Mouse (Mus musculus): ENCODE results near the gene Zfp341.

Zfp341 gene

DNA sequence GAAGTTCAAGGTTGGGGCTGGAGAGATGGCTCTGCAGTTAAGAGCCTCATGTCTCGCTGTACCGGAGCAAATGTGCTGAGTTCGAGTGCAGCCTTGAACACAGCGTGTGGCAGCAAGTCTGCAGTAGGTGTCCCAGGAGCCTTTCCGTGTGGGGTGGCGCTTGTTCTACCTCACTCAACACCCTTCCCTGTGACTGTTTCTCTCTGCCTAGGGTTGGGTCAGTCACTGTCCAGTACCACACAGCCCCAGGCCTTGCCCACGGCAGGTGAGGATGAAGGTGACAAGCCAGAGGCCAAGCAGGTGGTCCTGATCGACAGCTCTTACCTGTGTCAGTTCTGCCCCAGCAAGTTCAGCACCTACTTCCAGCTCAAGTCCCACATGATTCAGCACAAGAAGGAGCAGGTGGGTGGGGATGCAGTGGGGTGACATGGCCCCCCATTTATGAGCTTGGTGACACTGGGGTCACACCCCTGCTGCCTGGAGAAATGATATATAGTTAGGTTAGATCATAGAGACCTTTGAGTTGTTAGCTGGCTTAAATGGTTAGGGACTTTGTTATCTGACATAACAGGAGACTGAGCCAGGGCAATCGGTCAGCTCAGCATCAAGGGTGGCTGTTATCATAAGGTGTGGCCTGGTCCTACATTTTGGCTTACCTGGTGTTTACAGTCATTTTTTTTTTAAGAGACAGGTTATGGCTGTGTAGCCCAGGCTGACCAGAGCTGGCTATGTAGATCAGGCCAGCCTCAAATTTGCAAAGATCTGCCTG, 21.0 kb downstream of the Zfp341 start:
- DNase-seq (ENCODE audit: low spot score in 2 of 2) = no peak

DNA sequence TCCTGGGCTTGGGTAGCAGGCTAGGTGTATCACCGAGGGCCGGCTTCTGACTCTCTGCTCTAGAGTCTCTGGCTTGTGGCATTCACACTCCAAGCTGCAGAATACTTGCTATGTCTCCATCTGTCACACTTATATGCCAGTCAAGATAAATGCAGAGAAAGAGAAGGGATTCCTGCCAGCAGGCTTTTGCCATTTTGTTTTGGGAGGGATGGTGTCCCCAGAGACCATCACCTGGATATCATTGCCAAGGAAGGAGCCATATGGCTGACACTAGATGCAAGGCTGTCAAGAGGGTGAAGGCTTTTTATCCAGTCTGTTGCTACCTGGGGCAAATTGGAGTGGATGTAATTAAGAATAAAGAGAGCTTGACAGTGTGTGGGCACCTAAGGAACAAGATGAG, 22.7 kb downstream of the Zfp341 start:
- no peak for DNase-seq (ENCODE audit: low spot score in 2 of 2)

GRCm38 (mm10) chr2:154638521-154638920, 25.4 kb downstream of the Zfp341 start:
- no peak for DNase-seq (ENCODE audit: low spot score in 2 of 2)

- DNase-seq (ENCODE audit: low spot score in 2 of 2) = no peak
Observed at GRCm38 (mm10) chr2:154639115-154639514, 26.0 kb downstream of the Zfp341 start.

GRCm38 (mm10) chr2:154641176-154641575, 28.1 kb downstream of the Zfp341 start:
- no peak for DNase-seq (ENCODE audit: low spot score in 2 of 2)

DNA sequence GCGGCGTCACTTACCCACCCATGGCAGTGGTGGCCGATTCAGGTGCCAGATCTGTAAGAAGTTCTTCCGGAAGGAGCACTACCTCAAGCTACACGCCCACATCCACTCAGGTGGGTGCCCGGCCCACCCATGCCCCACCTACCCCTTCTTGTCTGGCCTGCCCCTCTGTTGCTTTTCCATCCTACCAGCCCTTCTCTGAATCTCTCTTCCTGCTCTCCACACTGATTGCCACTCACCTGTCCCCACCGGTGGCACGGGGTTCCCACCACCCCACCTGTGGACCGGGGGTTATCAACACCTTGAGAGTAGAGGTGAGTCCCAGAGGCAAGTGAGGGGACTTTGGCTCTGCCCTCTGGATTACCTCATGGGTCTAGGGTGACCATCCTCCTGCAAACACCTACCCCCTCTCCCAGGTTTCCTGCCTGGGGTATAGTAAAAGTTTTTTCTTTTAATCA, 28.9 kb downstream of the Zfp341 start:
- DNase-seq (ENCODE audit: low spot score in 2 of 2) = no peak

- DNase-seq (ENCODE audit: low spot score in 2 of 2) = no peak
Observed at GRCm38 (mm10) chr2:154642712-154643385, 29.8 kb downstream of the Zfp341 start.

DNA sequence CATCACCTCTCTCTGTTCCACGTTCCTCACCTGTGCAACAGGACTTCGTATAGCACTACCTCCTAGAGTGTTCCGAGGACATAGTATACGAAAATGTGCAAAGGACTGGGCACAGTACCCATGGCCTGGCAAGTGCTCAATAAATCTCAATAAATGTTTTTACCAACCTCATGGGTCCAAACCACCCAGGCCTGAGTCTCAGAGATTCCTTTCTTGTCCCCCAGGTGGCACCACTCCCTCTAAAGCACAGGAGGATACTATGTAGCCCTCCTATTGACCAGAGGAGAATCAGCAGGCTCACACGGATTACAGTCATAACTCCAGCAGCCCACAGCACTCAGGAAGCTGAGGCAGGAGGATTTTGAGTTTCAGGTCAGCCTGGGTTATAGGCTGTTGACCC, 33.5 kb downstream of the Zfp341 start:
- no peak for DNase-seq (ENCODE audit: low spot score in 2 of 2)

DNA sequence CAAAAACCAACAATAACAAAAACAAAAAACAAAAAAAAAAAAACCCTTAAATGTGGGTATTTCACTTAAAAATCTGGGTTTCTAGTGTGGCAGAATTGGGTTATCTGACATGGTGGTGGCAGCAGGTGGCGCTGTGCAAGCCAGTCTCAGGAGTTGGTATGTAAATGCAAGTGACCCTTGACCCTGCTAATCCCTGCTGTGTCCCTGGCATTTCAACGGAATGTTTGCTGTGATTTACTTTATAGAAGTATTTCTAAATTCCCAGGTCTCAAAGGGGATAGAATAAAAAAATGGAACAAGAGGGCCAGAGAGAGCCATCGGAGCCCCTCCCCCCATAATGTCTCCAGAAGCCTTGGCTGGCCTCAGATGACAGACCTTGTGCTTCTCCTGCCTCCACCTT, 35.0 kb downstream of the Zfp341 start:
- no peak for DNase-seq (ENCODE audit: low spot score in 2 of 2)

DNA sequence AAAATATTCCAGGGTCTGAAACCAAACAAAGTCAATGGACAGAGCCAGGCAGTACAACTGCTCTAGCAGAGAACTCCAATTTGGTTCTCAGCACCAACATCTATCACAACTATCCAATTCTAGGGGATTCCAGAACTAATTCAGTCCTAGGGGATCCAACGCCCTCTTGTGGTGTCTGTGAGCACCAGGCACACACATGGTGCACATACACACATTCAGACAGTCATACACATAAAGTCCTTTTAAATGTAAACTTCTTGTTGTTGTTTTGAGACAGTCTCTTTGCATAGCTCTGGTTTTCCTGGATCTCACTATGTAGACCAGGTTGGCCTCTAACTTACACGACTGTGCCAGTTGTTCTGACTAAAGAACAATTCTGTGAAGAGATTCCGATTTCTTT, 37.3 kb downstream of the Zfp341 start:
- no peak for DNase-seq (ENCODE audit: low spot score in 2 of 2)

- DNase-seq (ENCODE audit: low spot score in 2 of 2) = no peak
Observed at GRCm38 (mm10) chr2:154651363-154651762, 38.3 kb downstream of the Zfp341 start, which contains the start of gene Chmp4b. Gene Chmp4b (plus strand): TSS chr2:154651705.

- no peak for DNase-seq (ENCODE audit: low spot score in 2 of 2)
Observed at GRCm38 (mm10) chr2:154654976-154655375, 41.9 kb downstream of the Zfp341 start.

GRCm38 (mm10) chr2:154655878-154656414, 42.8 kb downstream of the Zfp341 start:
- DNase-seq (ENCODE audit: low spot score in 2 of 2) = no peak

GRCm38 (mm10) chr2:154656710-154657485, 43.8 kb downstream of the Zfp341 start:
- DNase-seq (ENCODE audit: low spot score in 2 of 2) = peak; percentile 91 to 94

DNA sequence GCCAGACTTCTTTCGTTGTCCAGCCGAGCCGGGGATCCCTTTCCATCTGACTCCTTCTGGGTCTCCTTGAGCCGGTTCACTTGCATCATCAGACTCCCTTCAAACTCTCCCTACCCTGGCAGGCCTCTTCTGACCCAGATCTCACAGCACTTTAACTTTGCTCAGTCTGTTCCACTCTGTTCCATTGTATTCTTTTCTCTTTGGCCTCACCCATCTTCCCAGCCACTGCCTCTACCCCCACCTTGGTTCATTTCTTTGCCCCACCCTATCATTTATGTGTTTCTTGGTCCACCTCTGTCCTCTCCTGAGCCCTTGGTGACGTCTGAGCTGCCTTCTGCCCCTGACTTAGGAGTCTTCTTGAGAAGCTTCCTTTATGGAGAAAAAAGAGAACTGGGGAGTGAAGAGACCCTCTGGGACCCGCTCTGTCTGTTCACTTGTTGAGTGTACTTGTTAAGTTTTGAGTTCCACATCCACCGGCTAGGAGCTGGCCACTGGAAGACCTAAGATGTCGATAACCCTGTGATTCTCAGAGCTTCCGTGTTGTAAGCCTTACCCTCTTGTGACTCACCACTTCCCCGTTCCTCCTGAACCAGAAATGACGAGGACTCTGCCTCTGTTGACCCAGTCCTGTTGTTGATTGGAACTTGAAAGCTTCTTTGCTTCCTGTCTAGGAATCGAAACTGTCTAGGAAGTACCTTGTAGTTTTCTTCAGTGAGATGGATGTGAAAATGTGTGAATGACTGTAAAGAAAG, 44.6 kb downstream of the Zfp341 start:
- no peak for DNase-seq (ENCODE audit: low spot score in 2 of 2)

DNA sequence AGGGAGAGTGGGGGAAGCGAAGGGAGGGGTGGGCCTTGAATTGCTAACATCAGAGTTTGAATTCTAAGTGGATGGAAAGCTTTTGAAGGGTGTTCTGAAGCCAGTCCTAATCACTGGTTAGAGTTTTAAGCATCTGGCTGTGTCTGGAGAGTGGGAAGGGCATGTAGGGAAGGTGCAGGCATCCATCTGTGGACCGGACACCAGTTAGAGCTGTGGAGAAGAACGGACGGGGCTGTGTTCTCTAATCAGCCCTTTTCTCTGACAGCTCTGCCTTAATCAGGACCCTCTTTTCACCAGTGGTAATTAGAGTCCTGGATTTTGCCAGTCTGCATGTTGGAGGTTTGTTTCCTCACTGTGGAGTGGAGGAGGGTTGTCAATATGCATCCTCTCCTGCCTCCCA, 46.0 kb downstream of the Zfp341 start:
- DNase-seq (ENCODE audit: low spot score in 2 of 2) = no peak

- no peak for DNase-seq (ENCODE audit: low spot score in 2 of 2)
Observed at GRCm38 (mm10) chr2:154659531-154660074, 46.5 kb downstream of the Zfp341 start.

DNA sequence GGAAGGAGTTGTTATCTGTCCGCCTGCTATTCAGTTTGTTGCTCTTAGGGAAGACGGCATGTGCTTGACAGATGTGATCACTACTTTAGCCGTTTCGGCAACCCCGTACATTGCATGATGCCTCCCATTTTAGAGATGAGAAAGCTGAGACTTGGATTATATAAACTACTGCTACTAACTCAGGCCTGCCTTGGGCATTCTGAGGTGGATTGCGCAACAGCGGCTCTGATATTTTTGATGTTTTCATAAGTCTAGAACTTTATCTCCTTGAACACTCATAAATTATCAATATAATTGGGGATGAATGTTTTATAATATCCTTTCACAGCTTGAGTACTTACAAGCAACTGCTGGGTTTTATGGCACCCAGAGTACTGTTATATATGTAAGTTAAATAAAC, 55.6 kb downstream of the Zfp341 start:
- DNase-seq (ENCODE audit: low spot score in 2 of 2) = no peak

DNA sequence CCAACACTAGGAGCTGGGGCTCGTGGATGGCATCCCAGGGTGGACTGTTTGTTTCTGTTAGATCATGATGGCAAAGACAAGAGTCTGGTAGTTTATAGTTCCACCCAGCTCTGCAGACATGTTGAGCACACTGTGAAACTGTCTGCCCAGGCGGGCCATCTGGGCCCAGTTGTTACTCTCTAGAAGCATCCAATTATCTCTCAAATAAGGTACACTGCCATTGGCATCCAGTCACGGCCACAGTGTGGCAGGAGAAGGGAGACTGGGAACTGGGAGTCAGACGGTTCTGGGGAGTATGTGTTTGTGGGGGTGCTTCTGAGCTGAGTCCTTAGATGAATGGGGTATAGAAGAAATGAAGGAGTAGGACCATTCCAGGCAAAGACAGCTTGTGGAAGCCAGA, 57.0 kb downstream of the Zfp341 start:
- DNase-seq (ENCODE audit: low spot score in 2 of 2) = no peak

GRCm38 (mm10) chr2:154670741-154671140, 57.6 kb downstream of the Zfp341 start:
- no peak for DNase-seq (ENCODE audit: low spot score in 2 of 2)

- DNase-seq (ENCODE audit: low spot score in 2 of 2) = no peak
Observed at GRCm38 (mm10) chr2:154674008-154674407, 60.9 kb downstream of the Zfp341 start.
